Mouse (Mus musculus): ENCODE measurements around the gene Lin54. TPM values are rescaled to one million over a fixed set of nuclear protein-coding genes. Genes with fewer than 3 reads are reported as not detected.

Lin54 gene
- polyA plus RNA-seq, 1 experiment from 2014 or later: 11.5 TPM

DNA sequence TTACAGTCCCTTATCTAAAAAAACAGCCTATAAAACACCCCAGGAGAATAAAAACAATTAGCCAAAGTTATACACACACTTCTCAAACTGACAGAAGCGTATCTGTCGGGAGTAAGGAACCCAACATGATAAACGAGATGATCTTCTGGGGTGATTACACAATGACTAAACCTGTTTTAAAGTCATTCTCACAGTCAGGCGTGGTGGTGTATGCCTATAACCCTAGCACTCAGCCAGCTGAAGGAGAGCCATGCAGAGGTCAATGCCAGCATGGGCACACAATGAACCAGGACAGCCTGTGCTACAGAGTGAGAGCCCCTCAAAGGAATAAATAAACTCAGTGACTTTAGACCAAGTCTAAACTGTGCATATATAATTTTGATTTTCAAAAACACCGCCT lies 92.0 kb downstream of the Lin54 start:
- ATAC-seq (ENCODE audit: low FRiP score, low TSS enrichment) (no peak), DNase-seq (no peak)
- H3K36me3 ChIP-seq (ENCODE audit: control insufficient read depth, insufficient read depth, low read length): peaks cover 32% of the 10 kb centered on the region
- H3K4me1 ChIP-seq (ENCODE audit: control insufficient read depth, insufficient read depth, low read length): no peaks in the 10 kb centered on the region
- no peak overlapping the region for H3K27ac ChIP-seq (replicated peaks; ENCODE audit: low read depth, low read length)
- H3K9ac ChIP-seq (replicated peaks; ENCODE audit: low read length): no peak overlapping the region
- no peaks in the 10 kb centered on the region for H3K27me3 ChIP-seq (ENCODE audit: control insufficient read depth, insufficient read depth, low read length)
- no peaks in the 10 kb centered on the region for H3K9me3 ChIP-seq (ENCODE audit: control insufficient read depth, low read length)
- no peak overlapping the region for H3K4me3 ChIP-seq (replicated peaks; ENCODE audit: low read depth, low read length)
- 89% methylated on average over 5 of the region's 5 CpGs for WGBS
- H3K4me2 ChIP-seq (ENCODE audit: low read length): no peak overlapping the region

DNA sequence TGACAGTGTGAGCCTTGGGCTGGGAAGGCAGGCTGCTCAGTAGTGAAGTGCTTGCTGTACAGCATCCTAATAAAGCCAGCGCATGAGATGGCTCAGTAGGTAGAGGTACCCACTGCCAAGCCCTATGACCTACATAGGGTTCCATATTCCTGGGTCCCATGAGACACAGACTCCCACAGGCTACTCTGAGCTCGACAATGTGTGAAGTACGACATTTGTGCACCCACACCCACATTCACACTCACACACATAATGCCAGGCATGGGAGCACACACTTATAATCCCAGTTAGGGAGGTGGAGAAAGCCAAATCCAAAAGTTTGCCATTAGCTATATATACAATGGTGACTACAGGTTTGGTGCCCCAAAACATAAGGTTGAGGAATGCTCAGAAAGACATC lies 103.7 kb downstream of the Lin54 start:
- no peaks in the 10 kb centered on the region for H3K9me3 ChIP-seq (ENCODE audit: control insufficient read depth, low read length)
- H3K36me3 ChIP-seq (ENCODE audit: control insufficient read depth, insufficient read depth, low read length): peaks cover 84% of the 10 kb centered on the region
- DNase-seq: no peak
- H3K4me1 ChIP-seq (ENCODE audit: control insufficient read depth, insufficient read depth, low read length): no peaks in the 10 kb centered on the region
- no peak overlapping the region for H3K4me2 ChIP-seq (ENCODE audit: low read length)
- H3K27ac ChIP-seq (replicated peaks; ENCODE audit: low read depth, low read length): no peak overlapping the region
- no peak overlapping the region for H3K9ac ChIP-seq (replicated peaks; ENCODE audit: low read length)
- ATAC-seq (ENCODE audit: low FRiP score, low TSS enrichment): no peak
- 100% methylated on average over 3 of the region's 3 CpGs for WGBS
- H3K4me3 ChIP-seq (replicated peaks; ENCODE audit: low read depth, low read length): no peak overlapping the region
- H3K27me3 ChIP-seq (ENCODE audit: control insufficient read depth, insufficient read depth, low read length): no peaks in the 10 kb centered on the region

GRCm38 (mm10) chr5:100393681-100394080 lies 106.8 kb downstream of the Lin54 start:
- no peak for DNase-seq
- Histone ChIP-seq H3K4me3 (replicated peaks; ENCODE audit: low read depth, low read length) (no peak overlapping the region), H3K27ac (replicated peaks; ENCODE audit: low read depth, low read length) (no peak overlapping the region), H3K9ac (replicated peaks; ENCODE audit: low read length) (no peak overlapping the region), H3K36me3 (ENCODE audit: control insufficient read depth, insufficient read depth, low read length) (peaks cover 94% of the 10 kb centered on the region), H3K27me3 (ENCODE audit: control insufficient read depth, insufficient read depth, low read length) (no peaks in the 10 kb centered on the region), H3K4me1 (ENCODE audit: control insufficient read depth, insufficient read depth, low read length) (no peaks in the 10 kb centered on the region), H3K9me3 (ENCODE audit: control insufficient read depth, low read length) (no peaks in the 10 kb centered on the region), H3K4me2 (ENCODE audit: low read length) (no peak overlapping the region)
- WGBS: 95% methylated on average over 3 of the region's 3 CpGs
- no peak for ATAC-seq (ENCODE audit: low FRiP score, low TSS enrichment)

- DNase-seq: no peak
- no peak for ATAC-seq (ENCODE audit: low FRiP score, low TSS enrichment)
- Histone ChIP-seq H3K4me1 (ENCODE audit: control insufficient read depth, insufficient read depth, low read length) (no peaks in the 10 kb centered on the region), H3K9me3 (ENCODE audit: control insufficient read depth, low read length) (no peaks in the 10 kb centered on the region), H3K4me2 (ENCODE audit: low read length) (no peak overlapping the region), H3K27ac (replicated peaks; ENCODE audit: low read depth, low read length) (no peak overlapping the region), H3K27me3 (ENCODE audit: control insufficient read depth, insufficient read depth, low read length) (no peaks in the 10 kb centered on the region), H3K9ac (replicated peaks; ENCODE audit: low read length) (no peak overlapping the region), H3K36me3 (ENCODE audit: control insufficient read depth, insufficient read depth, low read length) (peaks cover 91% of the 10 kb centered on the region), H3K4me3 (replicated peaks; ENCODE audit: low read depth, low read length) (no peak overlapping the region)
- 93% methylated on average over 20 of the region's 20 CpGs for WGBS
Measured at GRCm38 (mm10) chr5:100392436-100392955, 107.9 kb downstream of the Lin54 start.

Small RNA genes within 50 kb of the gene (microRNA-seq; reads per million reads assigned to microRNA genes)
- gene Gm23222: not detected

Other genes starting within 250 kb of the Lin54 start
- 81.5 and 89.0 TPM in 2 replicates for gene Sec31a, start 84.4 kb downstream of the Lin54 start, polyA plus RNA-seq (2014; fragmentation: Nextera tagmentation; extraction: Ambion mirVana)
- gene Cops4, start 17.7 kb upstream of the Lin54 start, polyA plus RNA-seq (2014; fragmentation: Nextera tagmentation; extraction: Ambion mirVana): 175 and 210 TPM in 2 replicates
- 3.2 TPM in 1 of 2 replicates, not detected in the other for gene Plac8, start 71.6 kb upstream of the Lin54 start, polyA plus RNA-seq (2014; fragmentation: Nextera tagmentation; extraction: Ambion mirVana)
- 52.1 and 54.8 TPM in 2 replicates for gene Coq2, start 174.5 kb upstream of the Lin54 start, polyA plus RNA-seq (2014; fragmentation: Nextera tagmentation; extraction: Ambion mirVana)
- 0.55 TPM in 1 of 2 replicates, not detected in the other for gene Hpse, start 219.1 kb upstream of the Lin54 start, polyA plus RNA-seq (2014; fragmentation: Nextera tagmentation; extraction: Ambion mirVana)